Comparison of ENCODE assay signal across 20 mouse cellular contexts in genomic region chr1:62048592-62048991, GRCm38 (mm10).
"Had no signal": no experiment of that assay in that cellular context is flagged by ENCODE, and none has a peak within 500 bp of the region (broad histone marks: within the 10 kb centered on the region; RNA-seq: fewer than 3 reads in every experiment).

No protein-coding gene starts in this region.

- H3K9ac ChIP-seq: liver, embryonic 12.5 days; liver, embryonic 15.5 days; lung, embryonic 15.5 days; midbrain, embryonic 13.5 days; neural tube, embryonic 13.5 days had no signal

- H3K4me1 ChIP-seq: liver, embryonic 12.5 days; lung, embryonic 15.5 days; megakaryocyte, embryonic 14.5 days had no signal

- H3K27me3 ChIP-seq: liver, embryonic 12.5 days; liver, embryonic 15.5 days; lung, embryonic 15.5 days; megakaryocyte, embryonic 14.5 days; midbrain, embryonic 13.5 days; neural tube, embryonic 13.5 days had no signal

- H3K4me2 ChIP-seq: liver, embryonic 12.5 days; liver, embryonic 15.5 days; lung, embryonic 15.5 days; midbrain, embryonic 13.5 days; neural tube, embryonic 13.5 days had no signal

- H3K27ac ChIP-seq: kidney, postnatal 0 days; left cerebral cortex, adult 2 months; liver, embryonic 12.5 days; liver, embryonic 15.5 days; lung, embryonic 15.5 days; midbrain, embryonic 10.5 days; midbrain, embryonic 13.5 days; neural tube, embryonic 13.5 days had no signal

- H3K9me3 ChIP-seq: liver, embryonic 12.5 days; liver, embryonic 15.5 days; lung, embryonic 15.5 days; midbrain, embryonic 10.5 days; midbrain, embryonic 13.5 days; neural tube, embryonic 13.5 days had no signal

- DNase-seq: kidney, adult 2 months; kidney, postnatal 25 days; layer of hippocampus, postnatal 36 days; lung, adult 18-20 months; lung, postnatal 10 days; lung, postnatal 36 days; right cerebral cortex, postnatal 14 days; right cerebral cortex, postnatal 4 days; thymus, postnatal 36 days had no signal

- H3K4me3 ChIP-seq: left cerebral cortex, adult 2 months; liver, embryonic 12.5 days; liver, embryonic 15.5 days; lung, embryonic 15.5 days; megakaryocyte, embryonic 14.5 days; midbrain, embryonic 10.5 days; midbrain, embryonic 13.5 days; myocyte; neural tube, embryonic 13.5 days had no signal

- ATAC-seq: liver, embryonic 12.5 days; midbrain, embryonic 13.5 days; midbrain, embryonic 16.5 days had no signal

- H3K36me3 ChIP-seq: liver, embryonic 12.5 days; liver, embryonic 15.5 days; lung, embryonic 15.5 days; midbrain, embryonic 10.5 days; midbrain, embryonic 13.5 days; neural tube, embryonic 13.5 days had no signal
